Mouse (Mus musculus) small intestine, adult 2 months (tissue): ENCODE data around the gene Mmp27. TPM values are rescaled to one million over a fixed set of nuclear protein-coding genes. Genes with fewer than 3 reads are reported as not detected.

Experiments
- H3K27ac ChIP-seq: fragments of 200-500 bp; 2 replicates; pipeline ENCODE4 v1.5.1; 2012; ENCODE audit warnings: low read depth, low read length, control low read depth, inconsistent platforms; ENCODE audit not compliant: insufficient read depth
- H3K27me3 ChIP-seq: fragments of 200-500 bp; 2 replicates; pipeline ENCODE4 v1.6.1; 2012; ENCODE audit warnings: mild to moderate bottlenecking, moderate library complexity, low read length, inconsistent platforms; ENCODE audit not compliant: control insufficient read depth, insufficient read depth
- H3K36me3 ChIP-seq: fragments of 200-500 bp; 2 replicates; pipeline ENCODE4 v1.6.1; 2012; ENCODE audit warnings: mild to moderate bottlenecking, low read length, control low read depth, inconsistent platforms; ENCODE audit not compliant: control insufficient read depth, insufficient read depth
- H3K4me1 ChIP-seq: fragments of 200-500 bp; 2 replicates; pipeline ENCODE4 v1.6.1; 2012; ENCODE audit warnings: low read length, inconsistent platforms, mixed read lengths; ENCODE audit not compliant: control insufficient read depth, insufficient read depth, insufficient read length
- H3K4me3 ChIP-seq: fragments of 200-500 bp; 2 replicates; pipeline ENCODE4 v1.5.1; 2012; ENCODE audit warnings: low read depth, mild to moderate bottlenecking, control low read depth, inconsistent platforms, low read length, moderate library complexity
- CTCF ChIP-seq: fragments of 200-500 bp; IDR thresholded peaks from 2 replicates; pipeline ENCODE4 v1.5.1; 2012; ENCODE audit warnings: low read depth, mild to moderate bottlenecking, control low read depth, inconsistent platforms, low read length, moderate library complexity, mixed read lengths; ENCODE audit not compliant: insufficient replicate concordance, insufficient read length; ENCODE audit errors: extremely low read depth
- POLR2A ChIP-seq: fragments of 200-500 bp; IDR thresholded peaks from 2 replicates; pipeline ENCODE4 v1.6.1; 2012; ENCODE audit warnings: low read depth, mild to moderate bottlenecking, control low read depth, inconsistent platforms, low read length, moderate library complexity
- WGBS: fragments of 180-500 bp; shearing (Covaris S2); methylation state at CpG from one replicate; pipeline ENCODE4 v1.1.7; 2018; 5-methylcytosine and 5-hydroxymethylcytosine counted together
- polyA plus RNA-seq: library from polyadenylated mRNA; depleted of rRNA; stranded (reverse); fragments of >200 nt; gene quantifications from 2 replicates; pipeline ENCODE4 v1.2.3, GENCODE M21; 2012; rRNA removed

The Mmp27 gene
- polyA plus RNA-seq, 1 experiment, result not detected

- no peaks in the 10 kb centered on the region for H3K27me3 ChIP-seq
- 0% methylated on average over 3 of the region's 3 CpGs for WGBS
- no peak overlapping the region for H3K4me3 ChIP-seq
- no peaks in the 10 kb centered on the region for H3K4me1 ChIP-seq
- TF ChIP-seq CTCF (peak; percentile 74; the same call in 1 of the 2 replicates), POLR2A (no peak)
- no peaks in the 10 kb centered on the region for H3K36me3 ChIP-seq
- H3K27ac ChIP-seq, result no peak overlapping the region
Observed at GRCm38 (mm10) chr9:7602982-7603742, 32.0 kb downstream of the Mmp27 start.

GRCm38 (mm10) chr9:7604005-7604404, 32.8 kb downstream of the Mmp27 start:
- H3K4me1 ChIP-seq, result no peaks in the 10 kb centered on the region
- no peaks in the 10 kb centered on the region for H3K36me3 ChIP-seq
- no peak overlapping the region for H3K4me3 ChIP-seq
- TF ChIP-seq POLR2A, result no peak
- no peak for TF ChIP-seq CTCF
- H3K27me3 ChIP-seq, result no peaks in the 10 kb centered on the region
- WGBS, result 70% methylated on average over 6 of the region's 6 CpGs
- no peak overlapping the region for H3K27ac ChIP-seq

GRCm38 (mm10) chr9:7605638-7606037, 34.4 kb downstream of the Mmp27 start:
- Histone ChIP-seq H3K4me3 (no peak overlapping the region), H3K4me1 (no peaks in the 10 kb centered on the region), H3K27me3 (no peaks in the 10 kb centered on the region), H3K36me3 (no peaks in the 10 kb centered on the region), H3K27ac (no peak overlapping the region)
- WGBS, result 88% methylated on average over 12 of the region's 12 CpGs
- no peak for TF ChIP-seq CTCF
- TF ChIP-seq POLR2A, result no peak

DNA sequence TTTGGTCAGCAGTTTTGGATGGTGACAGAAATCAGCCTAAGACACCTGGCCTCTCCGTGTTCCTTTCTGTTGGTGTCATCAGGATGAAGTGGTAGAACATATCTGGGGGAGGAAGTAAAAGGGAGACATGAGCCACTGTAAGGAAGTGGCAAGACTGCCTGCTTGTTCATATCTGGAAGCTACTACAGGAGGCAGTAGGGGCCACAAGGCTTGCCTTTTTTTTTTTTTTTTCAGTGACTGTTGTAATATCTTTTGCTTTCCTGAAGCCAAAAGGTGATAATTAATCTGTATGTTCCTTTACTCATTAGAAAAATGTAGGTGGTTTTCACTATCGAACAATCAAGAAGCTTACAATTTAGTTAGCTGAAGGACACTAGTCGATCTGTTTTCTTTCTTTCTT, 51.4 kb downstream of the Mmp27 start:
- H3K4me3 ChIP-seq, result no peak overlapping the region
- H3K36me3 ChIP-seq, result no peaks in the 10 kb centered on the region
- WGBS, result 77% methylated on average over 3 of the region's 3 CpGs
- H3K4me1 ChIP-seq, result no peaks in the 10 kb centered on the region
- TF ChIP-seq CTCF, result no peak
- TF ChIP-seq POLR2A, result no peak
- no peaks in the 10 kb centered on the region for H3K27me3 ChIP-seq
- H3K27ac ChIP-seq, result no peak overlapping the region

- Histone ChIP-seq H3K36me3 (no peaks in the 10 kb centered on the region), H3K27ac (no peak within 1 kb of the TSS), H3K4me3 (no peak within 1 kb of the TSS), H3K4me1 (no peaks in the 10 kb centered on the region), H3K27me3 (no peaks in the 10 kb centered on the region)
- no peak for TF ChIP-seq POLR2A
- TF ChIP-seq CTCF, result no peak
Observed at GRCm38 (mm10) chr9:7627931-7628330, 56.7 kb downstream of the Mmp27 start, which contains the start of gene Mmp20. Mmp20 (plus strand) TSS chr9:7628231.

Other genes starting within 250 kb of the Mmp27 start
- 0.05 and 0.66 TPM in 2 replicates for gene Mmp12, start 227.0 kb upstream of the Mmp27 start, polyA plus RNA-seq
- not detected in 2 replicates for gene Mmp1b, start 183.3 kb upstream of the Mmp27 start, polyA plus RNA-seq
- 0.10 and 0.39 TPM in 2 replicates for gene Mmp3, start 125.6 kb upstream of the Mmp27 start, polyA plus RNA-seq
- 3.9 and 6.7 TPM in 2 replicates for gene Mmp10, start 69.0 kb upstream of the Mmp27 start, polyA plus RNA-seq
- not detected in 2 replicates for gene Mmp8, start 12.9 kb upstream of the Mmp27 start, polyA plus RNA-seq
- gene Mmp20, start 56.8 kb downstream of the Mmp27 start, polyA plus RNA-seq, result 0.04 TPM in 1 of 2 replicates, not detected in the other
- gene Mmp7, start 120.7 kb downstream of the Mmp27 start, polyA plus RNA-seq, result 33.1 and 112 TPM in 2 replicates
- gene Tmem123, start 192.6 kb downstream of the Mmp27 start, polyA plus RNA-seq, result 16.9 and 25.1 TPM in 2 replicates